Mouse (Mus musculus) limb, embryonic 12.5 days (tissue): ENCODE data around the gene Ecd. TPM values are rescaled to one million over a fixed set of nuclear protein-coding genes. Genes with fewer than 3 reads are reported as not detected.
"Not testable (repeated sequence)": the region's sequence is repeated elsewhere in the genome, so short reads cannot be mapped to it uniquely, and the experiment has no call there.

Experiments used
- ATAC-seq: fragments of 200-750 bp; cut with Nextera tagmentation; 2 replicates; pipeline ENCODE4 v1.8.0; 2017; ENCODE audit warnings: low read depth, moderate TSS enrichment; ENCODE audit not compliant: insufficient number of reproducible peaks, insufficient read depth, low FRiP score, low TSS enrichment
- H3K27ac ChIP-seq: fragments of 300-500 bp; sonication (generic); 2 replicates; pipeline ENCODE4 v1.5.1; 2016; ENCODE audit warnings: mild to moderate bottlenecking, moderate library complexity
- H3K27me3 ChIP-seq: fragments of 300-500 bp; sonication (generic); 2 replicates; pipeline ENCODE4 v1.6.1; 2016; ENCODE audit warnings: mild to moderate bottlenecking, moderate library complexity
- H3K36me3 ChIP-seq: fragments of 300-500 bp; sonication (generic); 2 replicates; pipeline ENCODE4 v1.6.1; 2016; ENCODE audit warnings: mild to moderate bottlenecking, moderate library complexity
- H3K4me1 ChIP-seq: fragments of 300-500 bp; sonication (generic); replicated peaks from 2 replicates; pipeline ENCODE4 v1.6.1; 2016
- H3K4me2 ChIP-seq: fragments of 300-500 bp; sonication (generic); 2 replicates; pipeline ENCODE4 v1.6.1; 2016; ENCODE audit warnings: mild to moderate bottlenecking, moderate library complexity
- H3K4me3 ChIP-seq: fragments of 300-500 bp; sonication (generic); replicated peaks from 2 replicates; pipeline ENCODE4 v1.5.1; 2016; ENCODE audit warnings: mild to moderate bottlenecking
- H3K9ac ChIP-seq: fragments of 300-500 bp; sonication (generic); replicated peaks from 2 replicates; pipeline ENCODE4 v1.6.1; 2016; ENCODE audit warnings: mild to moderate bottlenecking, moderate library complexity
- H3K9me3 ChIP-seq: fragments of 300-500 bp; sonication (generic); 2 replicates; pipeline ENCODE4 v1.6.1; 2016; ENCODE audit warnings: mild to moderate bottlenecking, moderate library complexity
- WGBS: fragments of 180-500 bp; shearing (Covaris S2); methylation state at CpG from one replicate; pipeline ENCODE4 v1.1.7; 2016; 5-methylcytosine and 5-hydroxymethylcytosine counted together
- polyA plus RNA-seq: library from polyadenylated mRNA; unstranded; fragments of >200 nt; fragmentation: Nextera tagmentation; extraction: Ambion mirVana; gene quantifications from 2 replicates; pipeline ENCODE4 v1.2.1, GENCODE M21; 2016

The Ecd gene
- polyA plus RNA-seq, 1 experiment from 2014 or later = 58.9 TPM

DNA sequence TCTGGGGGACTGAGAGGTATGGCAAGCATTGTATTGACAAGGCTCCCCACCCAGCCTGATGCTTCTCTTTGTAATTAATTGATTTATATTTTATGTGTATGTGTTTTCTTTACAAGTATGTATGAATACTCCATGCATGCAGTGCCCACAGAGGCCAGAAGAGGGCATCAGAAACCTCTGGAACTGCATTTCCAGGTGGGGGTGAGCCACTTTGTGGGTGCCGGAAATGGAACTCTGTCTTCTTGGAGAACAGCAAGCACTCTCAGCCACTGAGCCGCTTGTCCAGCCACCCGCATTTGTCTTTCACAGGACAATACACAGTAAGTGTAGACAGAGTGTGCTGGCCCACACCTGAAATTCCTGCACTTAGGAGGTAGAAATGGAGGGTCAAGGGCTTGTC, 28.5 kb downstream of the Ecd start:
- H3K27ac ChIP-seq = no peak overlapping the region
- ATAC-seq = no peak
- no peaks in the 10 kb centered on the region for H3K4me1 ChIP-seq
- no peaks in the 10 kb centered on the region for H3K9me3 ChIP-seq
- H3K4me2 ChIP-seq = no peak overlapping the region
- H3K4me3 ChIP-seq = no peak overlapping the region
- H3K9ac ChIP-seq = no peak overlapping the region
- H3K27me3 ChIP-seq = no peaks in the 10 kb centered on the region
- 81% methylated on average over 3 of the region's 3 CpGs for WGBS
- peaks cover 61% of the 10 kb centered on the region for H3K36me3 ChIP-seq

GRCm38 (mm10) chr14:20315137-20315536, 32.8 kb downstream of the Ecd start:
- no peaks in the 10 kb centered on the region for H3K4me1 ChIP-seq
- no peak for ATAC-seq
- H3K4me2 ChIP-seq = no peak overlapping the region
- H3K27me3 ChIP-seq = no peaks in the 10 kb centered on the region
- no peak overlapping the region for H3K9ac ChIP-seq
- no peaks in the 10 kb centered on the region for H3K9me3 ChIP-seq
- 42% methylated on average over 1 of the region's 1 CpGs for WGBS
- no peak overlapping the region for H3K27ac ChIP-seq
- peaks cover 61% of the 10 kb centered on the region for H3K36me3 ChIP-seq
- H3K4me3 ChIP-seq = no peak overlapping the region

- not testable (repeated sequence) for H3K27ac ChIP-seq, H3K9ac ChIP-seq, H3K4me2 ChIP-seq, H3K4me3 ChIP-seq, ATAC-seq, H3K9me3 ChIP-seq, H3K4me1 ChIP-seq, H3K27me3 ChIP-seq
- WGBS = 82% methylated on average over 2 of the region's 2 CpGs
- H3K36me3 ChIP-seq = peaks cover 31% of the 10 kb centered on the region
Measured at GRCm38 (mm10) chr14:20305085-20305484, 42.8 kb downstream of the Ecd start.

DNA sequence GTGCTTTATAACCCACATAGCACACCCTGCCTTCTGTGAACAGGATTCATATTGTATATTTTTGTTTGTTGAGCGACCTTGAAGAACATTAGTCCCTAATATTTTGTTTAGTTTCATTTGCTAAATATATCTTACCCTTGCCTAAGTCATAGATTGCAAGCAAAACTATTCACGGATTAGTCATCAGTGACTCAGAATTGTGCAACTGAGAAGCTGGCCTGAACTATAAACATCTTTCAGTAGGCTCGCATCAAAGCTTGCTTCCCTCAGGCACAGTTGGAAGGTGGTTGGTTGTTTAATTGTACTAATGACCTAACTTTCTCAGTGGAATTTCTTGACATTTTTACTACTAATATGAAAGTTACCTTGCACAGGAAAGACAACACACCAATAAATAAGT, 49.8 kb downstream of the Ecd start:
- Histone ChIP-seq H3K9me3 (no peaks in the 10 kb centered on the region), H3K4me3 (no peak overlapping the region), H3K36me3 (no peaks in the 10 kb centered on the region), H3K9ac (no peak overlapping the region), H3K27ac (no peak overlapping the region), H3K4me2 (no peak overlapping the region), H3K27me3 (no peaks in the 10 kb centered on the region), H3K4me1 (no peaks in the 10 kb centered on the region; the same call in 1 of the 2 replicates)
- ATAC-seq = no peak
- 80% methylated on average over 3 of the region's 3 CpGs for WGBS

GRCm38 (mm10) chr14:20297616-20298015, 50.3 kb downstream of the Ecd start:
- 83% methylated on average over 3 of the region's 3 CpGs for WGBS
- no peaks in the 10 kb centered on the region for H3K27me3 ChIP-seq
- no peak for ATAC-seq

DNA sequence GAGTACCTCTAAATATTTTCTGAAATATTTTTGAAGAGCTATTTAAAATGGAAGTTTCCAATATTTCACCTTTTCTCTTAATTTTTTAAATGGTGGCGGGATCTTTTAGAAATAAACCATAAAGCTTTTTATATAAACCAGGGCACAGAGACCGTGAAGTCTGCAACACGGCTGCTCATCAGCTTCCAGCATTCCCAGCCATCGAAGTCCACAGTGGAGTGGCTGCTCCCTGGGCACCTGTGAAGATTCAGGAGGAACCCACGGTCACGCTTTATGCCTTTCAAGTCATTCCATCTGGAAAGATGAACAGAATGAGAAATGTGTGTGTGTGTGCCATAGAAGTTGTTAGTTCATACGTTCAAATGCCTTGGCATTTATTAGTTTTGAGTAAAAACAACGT, 53.0 kb downstream of the Ecd start:
- Histone ChIP-seq H3K9me3 (no peaks in the 10 kb centered on the region), H3K4me1 (no peaks in the 10 kb centered on the region; the same call in 1 of the 2 replicates), H3K36me3 (no peaks in the 10 kb centered on the region), H3K9ac (peak overlapping the region; percentile 38; the same call in 1 of the 2 replicates), H3K4me2 (peak overlapping the region; percentile 65), H3K27ac (no peak overlapping the region), H3K4me3 (peak overlapping the region; percentile 49), H3K27me3 (no peaks in the 10 kb centered on the region)
- ATAC-seq = no peak
- WGBS = 45% methylated on average over 8 of the region's 8 CpGs

More at GRCm38 (mm10) chr14:20297616-20298015, 50.3 kb downstream of the Ecd start:
- no peaks in the 10 kb centered on the region for H3K36me3 ChIP-seq
- H3K9ac ChIP-seq = no peak overlapping the region
- H3K4me3 ChIP-seq = no peak overlapping the region
- no peak overlapping the region for H3K4me2 ChIP-seq
- no peak overlapping the region for H3K27ac ChIP-seq
- no peaks in the 10 kb centered on the region; the same call in 1 of the 2 replicates for H3K4me1 ChIP-seq
- no peaks in the 10 kb centered on the region for H3K9me3 ChIP-seq

GRCm38 (mm10) chr14:20294117-20294892, 53.6 kb downstream of the Ecd start, which contains the start of gene Nudt13:
TSS of gene Nudt13 (plus strand) at chr14:20294697.
- Histone ChIP-seq H3K4me3 (peak within 1 kb of the TSS; percentile 49), H3K9me3 (no peaks in the 10 kb centered on the region), H3K27ac (no peak within 1 kb of the TSS), H3K4me1 (no peaks in the 10 kb centered on the region; the same call in 1 of the 2 replicates), H3K9ac (peak within 1 kb of the TSS; percentile 38), H3K4me2 (peak within 1 kb of the TSS; percentile 65), H3K36me3 (no peaks in the 10 kb centered on the region), H3K27me3 (no peaks in the 10 kb centered on the region)
- ATAC-seq = peak; percentile 95
- 24% methylated on average over 14 of the region's 14 CpGs for WGBS

- Histone ChIP-seq H3K27ac (no peak overlapping the region), H3K4me3 (no peak overlapping the region), H3K4me1 (no peaks in the 10 kb centered on the region; the same call in 1 of the 2 replicates), H3K9me3 (no peaks in the 10 kb centered on the region), H3K27me3 (no peaks in the 10 kb centered on the region), H3K4me2 (no peak overlapping the region), H3K36me3 (no peaks in the 10 kb centered on the region), H3K9ac (no peak overlapping the region)
- no peak for ATAC-seq
- 73% methylated on average over 4 of the region's 4 CpGs for WGBS
Measured at GRCm38 (mm10) chr14:20291391-20291790, 56.5 kb downstream of the Ecd start.

Other genes starting within 250 kb of the Ecd start
- 10.3 and 10.6 TPM in 2 replicates for gene Saysd1, start 209.6 kb downstream of the Ecd start, polyA plus RNA-seq
- 6.9 TPM in 2 replicates for gene Kcnk5, start 166.3 kb downstream of the Ecd start, polyA plus RNA-seq
- gene Kcnk16, start 78.9 kb downstream of the Ecd start, polyA plus RNA-seq = not detected in 2 replicates
- gene Nudt13, start 53.4 kb downstream of the Ecd start, polyA plus RNA-seq = 18.1 and 20.2 TPM in 2 replicates
- 45.4 and 45.9 TPM in 2 replicates for gene Fam149b, start within 50 bp of the Ecd start, polyA plus RNA-seq
- gene Dnajc9, start 40.8 kb upstream of the Ecd start, polyA plus RNA-seq = 234 and 245 TPM in 2 replicates
- gene Mrps16, start 45.5 kb upstream of the Ecd start, polyA plus RNA-seq = 84.7 and 85.9 TPM in 2 replicates
- 0.21 and 0.64 TPM in 2 replicates for gene Cfap70, start 104.1 kb upstream of the Ecd start, polyA plus RNA-seq
- gene Anxa7, start 132.0 kb upstream of the Ecd start, polyA plus RNA-seq = 27.2 and 29.3 TPM in 2 replicates
- gene Mss51, start 148.8 kb upstream of the Ecd start, polyA plus RNA-seq = 1.3 and 1.4 TPM in 2 replicates
- gene Ppp3cb, start 198.5 kb upstream of the Ecd start, polyA plus RNA-seq = 56.9 and 62.5 TPM in 2 replicates